Mouse (Mus musculus): ENCODE results near the gene Glis1.

Glis1 gene

DNA sequence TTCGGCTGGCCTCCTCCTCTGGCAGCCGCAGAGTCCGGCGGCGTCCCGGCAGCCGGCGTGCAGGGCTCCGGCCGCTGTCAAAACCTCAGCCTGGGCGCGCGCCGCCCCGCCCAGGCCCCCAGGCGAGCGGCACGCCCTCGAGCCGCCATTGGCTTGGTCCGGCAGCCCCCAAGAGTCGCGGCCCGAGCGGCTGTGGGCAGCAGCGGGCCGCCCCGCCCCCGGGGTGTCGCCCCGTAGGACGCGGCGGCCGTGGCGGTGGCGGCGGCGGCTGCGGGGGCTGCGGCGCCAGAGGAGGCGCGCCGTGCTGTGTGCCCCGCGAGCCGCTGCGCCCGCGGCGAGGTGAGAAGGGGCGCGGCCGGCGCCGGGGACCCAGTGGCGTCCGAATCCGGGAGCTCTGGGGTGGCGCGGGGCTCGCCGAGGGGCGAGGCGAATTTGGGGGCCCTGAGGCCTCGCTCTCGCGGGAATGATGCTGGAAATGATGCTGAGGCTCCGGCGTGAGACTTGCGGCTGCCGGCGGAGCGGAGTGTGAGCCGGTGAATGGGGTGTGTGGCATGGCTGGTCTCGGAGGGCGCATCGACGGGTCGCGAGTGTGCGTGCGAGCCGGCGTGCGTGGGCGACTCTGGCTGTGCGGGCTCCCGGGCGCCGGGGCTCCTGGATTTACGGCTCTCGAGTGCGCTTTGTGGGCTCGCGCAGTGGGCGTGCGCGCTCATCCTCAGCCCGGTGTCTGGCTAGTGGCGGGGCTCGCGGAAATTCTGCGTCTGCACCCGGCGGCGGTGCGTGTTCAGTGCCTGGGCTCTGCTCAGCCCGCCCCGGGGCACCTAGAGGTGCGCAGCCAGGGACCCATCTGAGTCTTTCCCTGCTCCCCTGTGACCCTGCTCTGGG lies at the start of gene Glis1:
TSS of gene Glis1 (plus strand) at position 236 of the 882 bp plus-strand sequence.
- peak; percentile 69 for DNase-seq

DNA sequence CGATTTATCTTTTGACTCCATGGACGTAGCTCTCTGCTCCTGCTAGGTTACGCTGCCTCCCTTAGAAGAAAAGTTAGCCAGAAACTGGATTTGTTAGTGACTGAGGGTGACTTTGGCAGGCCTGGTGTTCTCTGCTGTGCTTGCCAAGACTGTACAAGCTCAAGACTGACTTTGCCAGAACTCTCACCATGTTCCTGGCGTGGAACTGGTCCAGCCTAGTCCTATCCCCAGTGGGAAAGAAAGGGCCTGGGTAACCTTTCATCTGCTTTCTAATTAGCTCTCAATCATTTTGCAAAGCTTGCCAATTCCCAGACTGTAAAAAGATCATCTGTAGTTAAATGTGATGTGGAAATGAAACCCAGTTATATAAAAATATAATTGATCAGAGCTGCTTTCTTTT lies 47.4 kb upstream of the Glis1 start:
- no peak for DNase-seq

DNA sequence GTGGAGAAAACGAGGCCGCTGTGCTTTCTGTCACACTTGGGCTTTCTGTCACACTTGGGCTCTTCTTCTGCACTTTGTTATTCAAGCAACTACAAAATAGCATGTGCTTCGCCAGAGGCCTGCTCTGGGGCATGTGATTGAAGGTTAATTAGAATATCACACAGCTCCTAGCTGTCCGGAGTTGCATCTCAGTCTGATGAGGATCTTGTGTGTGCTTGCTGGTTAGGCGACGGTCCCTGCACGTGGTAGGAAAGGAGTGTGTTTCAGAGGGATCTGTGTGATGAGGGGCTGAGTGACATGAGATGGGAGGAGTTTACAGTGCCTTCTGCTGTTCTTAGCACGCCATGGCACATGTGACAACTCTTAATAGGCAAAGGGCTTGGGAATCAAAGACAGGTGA lies 46.9 kb upstream of the Glis1 start:
- no peak for DNase-seq

DNA sequence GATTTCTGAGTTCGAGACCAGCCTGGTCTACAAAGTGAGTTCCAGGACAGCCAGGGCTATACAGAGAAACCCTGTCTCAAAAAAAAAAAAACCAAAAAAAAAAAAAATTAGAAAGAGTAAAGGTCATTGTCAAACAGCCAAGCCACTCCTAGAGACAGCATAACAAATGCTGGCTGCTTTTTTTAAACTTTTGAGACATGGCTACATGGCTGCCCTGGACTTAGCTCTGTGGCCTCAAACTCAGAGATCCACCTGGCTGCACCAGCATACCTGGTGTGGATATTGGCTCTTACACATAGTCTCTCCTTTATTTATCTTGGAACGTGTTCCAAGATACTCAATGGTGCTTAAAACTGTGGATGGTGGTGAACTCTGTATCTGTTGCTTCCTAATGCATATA lies 46.1 kb upstream of the Glis1 start:
- DNase-seq, result no peak

- DNase-seq, result no peak
These were observed 45.0 kb upstream of the Glis1 start for GRCm38 (mm10) chr4:107389345-107389744.

DNA sequence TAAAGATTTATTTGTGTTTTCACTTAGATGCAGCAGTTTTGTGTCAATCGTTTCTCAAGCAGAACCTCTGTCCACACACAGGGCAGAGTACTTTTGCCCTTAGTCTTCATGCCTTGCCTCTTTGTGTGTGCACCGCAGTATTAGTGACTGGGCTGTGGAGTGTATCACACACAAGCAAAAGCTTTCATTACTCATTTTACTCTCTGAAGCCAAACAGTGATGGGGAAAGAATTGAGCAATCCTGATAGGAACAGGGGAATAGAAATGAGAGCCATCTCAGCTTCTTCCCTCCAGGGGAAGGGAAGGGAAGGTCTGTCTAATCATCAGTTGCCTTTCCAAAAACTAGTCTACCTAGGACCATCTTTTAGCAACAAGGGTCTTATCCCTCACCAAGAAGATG lies 40.6 kb upstream of the Glis1 start:
- DNase-seq, result no peak

GRCm38 (mm10) chr4:107420202-107420601 lies 14.2 kb upstream of the Glis1 start:
- DNase-seq, result no peak

- no peak for DNase-seq
These were observed 12.7 kb upstream of the Glis1 start for GRCm38 (mm10) chr4:107421711-107422110.

DNA sequence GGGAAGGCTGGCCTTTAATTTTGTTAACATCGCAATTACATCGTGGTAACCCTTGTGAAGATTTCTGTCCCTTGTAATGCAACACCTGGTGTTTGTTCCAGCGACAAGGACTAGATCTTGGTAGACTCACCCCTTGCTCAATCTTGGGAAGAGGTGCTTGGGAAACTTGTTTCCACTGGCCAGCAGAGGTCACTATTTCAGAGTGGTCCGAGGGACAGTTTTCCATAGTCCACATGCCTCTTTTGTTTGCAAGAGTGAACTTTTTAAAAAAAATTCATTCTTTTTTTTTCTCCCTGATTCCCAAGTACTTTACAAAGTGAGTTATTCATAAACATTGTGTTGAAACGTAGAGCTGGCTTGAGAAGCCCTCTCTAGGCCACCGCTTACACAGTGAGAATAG lies 12.2 kb upstream of the Glis1 start:
- no peak for DNase-seq

GRCm38 (mm10) chr4:107425616-107426015 lies 8.8 kb upstream of the Glis1 start:
- no peak for DNase-seq

- peak; percentile 22 for DNase-seq
These were observed 7.8 kb upstream of the Glis1 start for GRCm38 (mm10) chr4:107426631-107427030.

DNA sequence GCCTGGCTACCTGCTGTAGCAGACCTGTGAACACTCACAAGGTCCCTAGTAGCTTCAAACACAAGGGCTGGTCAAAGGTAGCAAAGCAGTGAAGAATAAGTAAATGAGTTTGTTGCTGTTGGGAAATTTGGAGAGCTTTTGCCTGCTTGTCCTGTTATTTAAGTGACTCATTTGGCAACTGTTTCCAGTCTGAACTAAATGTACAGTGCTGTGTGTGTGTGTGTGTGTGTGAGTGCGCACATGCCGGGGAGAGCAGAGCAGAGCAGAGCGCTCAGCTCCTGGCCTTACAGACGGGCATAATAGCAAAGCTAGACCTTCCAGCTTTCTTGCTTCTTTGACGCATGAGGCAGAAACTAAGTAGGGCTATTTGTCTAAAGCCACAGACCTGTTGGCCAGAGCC lies 1.7 kb upstream of the Glis1 start:
- no peak for DNase-seq

- DNase-seq, result no peak
These were observed 414 bp upstream of the Glis1 start for GRCm38 (mm10) chr4:107433998-107434355.

DNA sequence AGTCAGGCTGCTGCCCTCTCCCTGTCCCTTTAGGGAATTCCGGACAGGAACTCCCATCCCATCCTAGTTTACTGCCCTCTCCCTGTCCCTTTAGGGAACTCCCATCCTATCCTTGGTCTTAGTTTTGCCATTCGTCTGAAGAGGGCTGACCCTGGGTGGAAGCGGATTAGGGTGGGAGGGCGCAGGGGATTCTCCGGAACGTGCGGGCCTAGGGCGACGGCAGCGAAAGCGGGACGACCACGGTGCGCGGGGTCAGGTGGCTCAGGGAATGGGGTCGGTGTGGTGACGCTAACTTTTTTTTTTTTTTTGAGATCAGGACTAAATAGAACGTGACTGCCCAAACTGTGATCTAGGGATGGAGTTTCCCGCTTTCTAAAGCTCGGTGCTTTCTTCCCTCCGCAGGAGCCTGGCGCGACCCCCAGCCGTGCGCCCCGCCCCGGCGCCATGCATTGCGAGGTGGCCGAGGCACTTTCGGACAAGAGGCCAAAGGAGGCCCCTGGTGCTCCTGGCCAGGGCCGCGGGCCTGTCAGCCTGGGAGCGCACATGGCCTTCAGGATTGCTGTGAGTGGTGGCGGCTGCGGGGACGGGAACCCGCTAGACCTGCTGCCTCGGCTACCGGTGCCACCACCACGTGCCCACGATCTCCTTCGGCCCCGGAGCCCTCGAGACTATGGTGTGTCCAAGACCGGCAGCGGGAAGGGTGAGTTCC lies 1.0 kb downstream of the Glis1 start:
- no peak for DNase-seq

GRCm38 (mm10) chr4:107436476-107436875 lies 2.1 kb downstream of the Glis1 start:
- DNase-seq, result no peak

DNA sequence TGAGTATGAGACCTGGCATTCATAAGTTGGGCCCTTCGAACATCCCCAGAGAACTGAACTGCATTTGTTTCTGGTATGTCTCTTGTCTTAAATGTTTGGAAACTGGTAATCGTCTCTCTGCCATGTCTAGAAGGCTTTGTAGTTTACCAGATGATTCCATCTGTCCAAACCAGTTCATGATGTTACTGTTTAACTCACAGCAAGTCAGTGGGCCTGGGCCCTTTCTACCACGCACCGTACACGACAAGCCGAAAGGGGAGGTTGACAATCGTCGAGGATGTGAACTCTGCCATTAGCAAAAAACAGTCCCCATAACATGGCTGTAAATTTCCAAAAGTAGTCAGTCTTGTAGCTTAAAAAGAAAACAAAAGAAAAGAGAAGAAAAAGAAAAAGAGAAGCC lies 4.3 kb downstream of the Glis1 start:
- DNase-seq, result no peak

- no peak for DNase-seq
These were observed 5.9 kb downstream of the Glis1 start for GRCm38 (mm10) chr4:107440306-107440705.

GRCm38 (mm10) chr4:107442288-107442687 lies 7.9 kb downstream of the Glis1 start:
- no peak for DNase-seq

DNA sequence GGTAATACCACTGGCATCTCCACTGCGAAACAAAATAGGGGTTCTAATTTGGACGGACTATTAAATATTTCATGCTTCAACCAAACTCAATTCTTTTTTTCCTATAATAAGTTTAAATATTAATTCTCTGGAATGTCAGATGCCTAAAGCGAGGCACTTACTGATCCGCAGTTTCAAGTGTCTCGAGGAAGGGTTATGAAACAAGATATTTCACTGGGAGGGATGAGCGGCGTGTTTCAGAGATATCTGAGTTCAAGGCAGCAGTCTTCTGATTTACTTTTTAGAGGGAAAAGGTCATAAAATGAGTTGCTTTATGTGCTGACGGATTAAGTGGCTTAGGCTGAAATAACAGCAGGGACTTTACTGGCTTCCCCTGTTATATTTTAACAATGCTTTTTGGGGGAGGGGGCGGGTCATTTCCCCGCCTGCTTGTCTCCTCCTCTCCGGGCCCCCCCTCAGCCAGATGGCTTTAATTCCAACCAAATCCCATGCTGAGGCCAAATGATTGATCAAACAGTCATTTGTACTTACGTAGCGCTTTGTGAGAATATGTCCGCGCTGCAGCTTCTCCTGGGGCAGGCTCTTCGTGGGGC lies 8.6 kb downstream of the Glis1 start:
- no peak for DNase-seq

GRCm38 (mm10) chr4:107443621-107444020 lies 9.2 kb downstream of the Glis1 start:
- DNase-seq, result no peak

DNA sequence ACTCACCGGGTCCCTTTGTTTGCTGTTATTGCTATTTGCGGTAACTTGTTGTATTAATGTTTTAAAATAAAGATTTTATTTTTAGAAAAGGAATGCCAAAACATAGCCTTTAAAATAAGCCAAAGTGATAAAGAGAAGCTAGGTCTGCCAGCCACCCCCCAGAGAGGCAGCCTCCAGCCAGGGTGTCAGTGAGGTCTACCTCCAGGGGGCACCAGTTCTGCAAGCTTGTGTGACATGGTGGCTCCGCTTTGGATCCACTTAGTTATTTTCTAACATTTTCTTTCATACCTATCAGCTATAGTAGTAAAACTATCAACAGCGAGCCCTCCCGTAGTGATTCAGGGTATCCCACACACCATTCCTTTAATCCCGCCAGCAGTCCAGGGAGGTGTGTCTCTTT lies 14.1 kb downstream of the Glis1 start:
- no peak for DNase-seq

- DNase-seq, result no peak
These were observed 15.1 kb downstream of the Glis1 start for GRCm38 (mm10) chr4:107449519-107449918.

- no peak for DNase-seq
These were observed 18.1 kb downstream of the Glis1 start for GRCm38 (mm10) chr4:107452266-107453015.
